Mouse (Mus musculus) testis, adult 2 months (tissue): Measurements from ENCODE around the gene Gm45521. TPM values are rescaled to one million over a fixed set of nuclear protein-coding genes. Genes with fewer than 3 reads are reported as not detected.
A peak's percentile ranks its signal among the peaks of the same experiment; 100 is the strongest.

Experiments
- H3K27ac ChIP-seq: fragments of 200-500 bp; 2 replicates; pipeline ENCODE4 v1.5.1; 2012; ENCODE audit warnings: low read depth, low read length; ENCODE audit not compliant: control insufficient read depth, insufficient read depth
- H3K27me3 ChIP-seq: fragments of 200-500 bp; 2 replicates; pipeline ENCODE4 v1.6.1; 2012; ENCODE audit warnings: mild to moderate bottlenecking, low read length, moderate library complexity; ENCODE audit not compliant: control insufficient read depth, insufficient read depth
- H3K36me3 ChIP-seq: fragments of 200-500 bp; 2 replicates; pipeline ENCODE4 v1.6.1; 2012; ENCODE audit warnings: mild to moderate bottlenecking, low read length; ENCODE audit not compliant: control insufficient read depth, insufficient read depth
- H3K4me1 ChIP-seq: fragments of 200-500 bp; 2 replicates; pipeline ENCODE4 v1.6.1; 2012; ENCODE audit warnings: low read length; ENCODE audit not compliant: control insufficient read depth, insufficient read depth
- H3K4me3 ChIP-seq: fragments of 200-500 bp; 2 replicates; pipeline ENCODE4 v1.5.1; 2012; ENCODE audit warnings: low read depth, mild to moderate bottlenecking, low read length, moderate library complexity, mixed read lengths; ENCODE audit not compliant: control insufficient read depth
- CTCF ChIP-seq: fragments of 200-500 bp; IDR thresholded peaks from 2 replicates; pipeline ENCODE4 v1.5.1; 2012; ENCODE audit warnings: low read depth, mild to moderate bottlenecking, inconsistent platforms, low read length, moderate library complexity; ENCODE audit not compliant: control insufficient read depth, insufficient read depth, insufficient replicate concordance
- POLR2A ChIP-seq: fragments of 200-500 bp; IDR thresholded peaks from 2 replicates; pipeline ENCODE4 v1.6.1; 2012; ENCODE audit warnings: low read depth, mild to moderate bottlenecking, inconsistent platforms, low read length, moderate library complexity; ENCODE audit not compliant: control insufficient read depth
- polyA plus RNA-seq: library from polyadenylated mRNA; depleted of rRNA; stranded (reverse); fragments of >200 nt; gene quantifications from 2 replicates; pipeline ENCODE4 v1.2.3, GENCODE M21; 2012

Gene Gm45521
- polyA plus RNA-seq, 1 experiment, result 3.4 TPM

DNA sequence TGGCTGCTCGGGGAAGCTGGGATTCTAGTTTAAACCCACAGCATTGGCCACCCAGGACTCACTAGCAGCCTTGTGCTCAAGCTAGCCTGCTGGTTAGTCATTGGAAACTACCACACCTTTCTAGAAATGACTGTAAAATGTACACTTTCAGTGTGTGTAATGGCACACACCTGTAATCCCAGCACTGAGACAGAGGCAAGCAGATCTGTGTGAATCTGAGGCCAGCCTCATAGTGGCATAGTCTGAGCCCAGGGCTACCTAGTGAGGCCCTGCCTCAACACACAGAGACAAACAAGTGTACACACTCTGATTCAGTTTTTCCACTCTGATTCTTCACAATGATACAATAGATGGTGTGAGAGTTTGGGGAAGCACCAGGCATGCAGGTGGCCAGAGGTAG is 32.3 kb downstream of the Gm45521 start:
- Histone ChIP-seq H3K27ac (no peak overlapping the region), H3K4me3 (no peak overlapping the region), H3K27me3 (no peaks in the 10 kb centered on the region), H3K4me1 (peaks cover 6% of the 10 kb centered on the region), H3K36me3 (no peaks in the 10 kb centered on the region)
- TF ChIP-seq CTCF, result no peak
- no peak for TF ChIP-seq POLR2A

DNA sequence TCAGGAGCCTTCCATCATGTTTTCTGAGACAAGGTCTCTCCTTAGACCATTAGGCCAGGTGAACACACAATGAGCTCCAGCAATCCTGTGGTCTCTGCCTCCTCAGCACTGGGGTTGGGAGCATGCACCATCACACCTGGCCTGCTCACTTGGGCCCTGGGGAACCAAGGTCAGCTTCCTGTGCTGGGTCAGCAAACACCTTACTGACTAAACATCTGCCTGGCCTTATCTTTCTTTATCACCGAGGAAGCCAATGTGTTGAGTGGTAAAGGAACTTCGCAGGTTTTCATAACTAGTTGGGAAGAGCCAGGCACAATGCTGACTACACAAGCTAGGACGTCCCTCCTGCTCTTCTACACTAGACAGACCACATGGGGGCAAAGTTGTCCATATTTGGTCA is 32.9 kb downstream of the Gm45521 start:
- TF ChIP-seq CTCF (no peak), POLR2A (no peak)
- H3K27me3 ChIP-seq, result no peaks in the 10 kb centered on the region
- no peak overlapping the region for H3K27ac ChIP-seq
- H3K4me1 ChIP-seq, result peaks cover 6% of the 10 kb centered on the region
- no peak overlapping the region for H3K4me3 ChIP-seq
- no peaks in the 10 kb centered on the region for H3K36me3 ChIP-seq

DNA sequence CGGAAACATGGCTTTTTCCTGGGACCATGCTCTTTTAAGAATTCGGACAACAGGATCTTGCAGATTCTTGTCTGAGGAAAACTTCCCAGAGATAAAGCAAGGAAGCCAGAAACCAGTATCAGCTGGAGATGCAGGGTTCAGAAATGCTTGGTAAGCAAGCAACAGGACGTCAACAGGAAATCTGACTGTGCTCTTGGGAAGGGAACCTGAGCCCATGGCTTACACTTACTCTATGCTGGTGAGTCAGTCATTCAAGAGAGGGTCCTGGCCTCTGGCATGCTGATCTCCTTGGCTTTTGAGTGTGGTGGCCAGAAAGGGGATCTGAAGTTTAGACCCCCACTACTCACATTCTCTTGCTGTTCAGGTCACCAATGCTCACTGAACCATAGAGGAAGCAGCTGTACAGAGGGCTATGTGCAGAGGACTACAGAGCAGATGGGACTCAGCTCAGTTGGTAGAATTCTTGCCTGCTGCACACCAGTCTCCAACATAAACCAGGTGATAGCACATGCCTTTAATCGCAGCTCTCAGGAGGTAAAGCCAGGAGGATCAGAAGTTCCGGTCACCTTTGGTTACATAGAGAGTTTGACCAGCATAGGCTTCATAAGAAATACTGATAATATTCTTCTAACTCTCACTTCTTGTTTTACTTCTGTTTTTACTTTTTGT is 34.2 kb downstream of the Gm45521 start:
- Histone ChIP-seq H3K27ac (no peak overlapping the region), H3K4me1 (peaks cover 6% of the 10 kb centered on the region), H3K4me3 (no peak overlapping the region), H3K36me3 (no peaks in the 10 kb centered on the region), H3K27me3 (no peaks in the 10 kb centered on the region)
- no peak for TF ChIP-seq CTCF
- no peak for TF ChIP-seq POLR2A

DNA sequence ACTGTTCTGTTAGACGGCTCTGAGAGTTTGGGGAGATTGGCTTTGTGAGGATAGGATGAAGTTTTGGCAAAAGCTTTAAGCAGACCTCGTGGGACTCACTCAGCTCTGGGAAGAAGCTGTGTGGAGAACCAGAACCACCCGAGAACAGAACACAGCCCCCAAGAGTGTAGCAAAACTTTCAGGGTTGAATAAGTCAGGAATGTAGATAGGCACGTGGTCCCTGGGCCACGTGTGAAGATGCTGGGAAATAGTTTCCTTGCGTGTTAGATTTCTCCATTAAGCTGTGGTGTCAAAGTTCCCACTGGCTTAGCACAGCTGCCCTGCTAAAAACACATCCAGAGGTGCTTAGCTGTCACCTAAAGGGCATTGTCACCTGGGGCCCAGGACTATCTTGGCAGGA is 35.1 kb downstream of the Gm45521 start:
- no peak overlapping the region for H3K4me3 ChIP-seq
- TF ChIP-seq CTCF, result no peak
- no peak for TF ChIP-seq POLR2A
- no peaks in the 10 kb centered on the region for H3K4me1 ChIP-seq
- no peak overlapping the region for H3K27ac ChIP-seq
- H3K27me3 ChIP-seq, result no peaks in the 10 kb centered on the region
- H3K36me3 ChIP-seq, result no peaks in the 10 kb centered on the region

DNA sequence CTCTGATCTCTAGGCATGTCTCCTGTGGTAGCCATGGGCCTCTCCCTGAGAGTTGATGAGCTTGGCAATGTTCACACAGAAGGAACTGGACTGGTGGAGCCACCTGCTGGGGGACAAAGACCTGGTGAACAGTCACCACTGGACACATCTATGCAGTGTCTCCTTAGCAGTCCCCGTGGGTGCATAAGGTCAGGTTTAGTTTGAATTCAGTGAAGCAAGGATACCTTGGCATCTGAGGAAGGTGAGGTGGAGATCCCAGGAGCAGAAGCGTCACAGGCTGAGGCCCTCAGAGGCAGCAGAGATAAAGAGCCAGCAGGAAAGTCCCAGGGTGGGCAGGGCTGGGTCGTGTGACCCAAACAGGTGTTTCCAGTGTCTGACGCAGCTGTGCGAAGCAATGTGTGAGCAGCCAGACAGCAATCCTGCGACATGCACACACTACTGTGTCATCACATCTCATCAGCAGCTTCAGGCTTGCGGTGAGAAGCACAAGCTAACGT is 37.2 kb downstream of the Gm45521 start, which contains the start of gene Dnase1l3:
Gene Dnase1l3, minus strand, starts transcription at position 303 of the 497 bp plus-strand sequence.
- Histone ChIP-seq H3K36me3 (no peaks in the 10 kb centered on the region), H3K4me1 (no peaks in the 10 kb centered on the region), H3K27ac (no peak within 1 kb of the TSS), H3K27me3 (no peaks in the 10 kb centered on the region), H3K4me3 (no peak within 1 kb of the TSS)
- TF ChIP-seq POLR2A (no peak), CTCF (peak; percentile 31; the same call in 1 of the 2 replicates)

DNA sequence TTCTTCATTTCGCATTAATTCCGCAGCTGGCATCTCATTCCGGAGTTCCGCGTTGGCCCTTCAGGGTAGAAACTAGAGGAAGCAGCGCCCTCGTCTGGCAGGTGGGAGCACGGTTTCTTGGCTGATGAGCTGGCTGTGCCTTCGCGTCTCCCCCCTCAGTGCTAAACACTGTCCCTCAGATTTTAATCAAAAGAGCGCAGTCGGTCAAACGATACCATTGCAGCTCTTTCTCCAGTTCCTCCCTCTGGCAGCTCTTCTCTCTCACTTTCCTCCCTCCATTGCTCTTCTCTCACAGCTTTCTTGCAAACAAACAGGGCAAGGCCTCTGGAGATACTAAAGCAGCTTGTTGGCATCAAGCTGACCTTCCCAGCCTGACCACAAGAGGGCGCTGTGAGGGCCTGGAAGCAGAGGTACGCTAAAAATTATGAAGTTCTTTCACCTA is 40.2 kb downstream of the Gm45521 start:
- no peaks in the 10 kb centered on the region for H3K36me3 ChIP-seq
- no peaks in the 10 kb centered on the region; the same call in 1 of the 2 replicates for H3K4me1 ChIP-seq
- no peak overlapping the region for H3K27ac ChIP-seq
- H3K4me3 ChIP-seq, result peak overlapping the region; percentile 53
- no peak for TF ChIP-seq POLR2A
- TF ChIP-seq CTCF, result peak; percentile 96
- H3K27me3 ChIP-seq, result no peaks in the 10 kb centered on the region

DNA sequence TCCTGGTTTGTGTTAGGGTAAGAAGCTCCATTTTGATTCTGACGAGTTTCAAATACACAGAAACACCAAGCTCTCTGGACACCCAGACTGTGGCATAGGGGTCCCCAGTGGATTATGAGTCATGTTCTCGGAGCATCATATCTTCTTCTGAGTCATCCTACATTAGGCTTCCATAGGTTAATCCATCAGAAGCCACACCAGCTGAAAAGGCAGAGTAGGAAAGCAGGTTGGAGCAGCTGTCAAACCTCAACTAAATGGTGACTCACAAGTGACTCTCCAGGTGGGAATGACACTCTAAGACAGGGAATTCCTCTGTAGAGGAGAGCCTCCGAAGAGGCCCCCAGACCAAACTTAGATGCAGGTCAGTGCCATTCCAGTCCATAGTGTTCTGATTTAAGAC is 41.9 kb downstream of the Gm45521 start:
- no peak overlapping the region for H3K27ac ChIP-seq
- no peak overlapping the region for H3K4me3 ChIP-seq
- no peaks in the 10 kb centered on the region for H3K36me3 ChIP-seq
- TF ChIP-seq CTCF, result no peak
- TF ChIP-seq POLR2A, result no peak
- peaks cover 10% of the 10 kb centered on the region for H3K4me1 ChIP-seq
- no peaks in the 10 kb centered on the region for H3K27me3 ChIP-seq

DNA sequence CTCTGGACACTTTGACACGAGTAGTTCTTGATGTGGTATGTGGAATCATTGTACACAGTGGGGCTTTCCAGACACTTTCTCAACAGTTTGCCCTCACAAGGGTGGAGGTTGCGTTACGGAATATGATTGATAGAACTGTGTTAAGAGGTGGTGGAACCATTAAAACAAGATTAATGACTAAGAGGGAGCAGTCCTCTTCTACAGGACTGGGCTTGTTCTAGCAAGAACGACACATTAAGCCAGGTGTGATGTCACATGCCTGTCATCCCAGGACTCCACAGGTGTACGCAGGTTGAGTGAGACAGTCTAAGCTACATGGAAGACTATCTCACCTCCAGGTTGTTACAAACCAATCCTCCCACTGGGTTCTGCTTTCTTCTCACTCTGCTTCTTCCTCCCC is 42.3 kb downstream of the Gm45521 start:
- no peaks in the 10 kb centered on the region for H3K27me3 ChIP-seq
- H3K4me3 ChIP-seq, result no peak overlapping the region
- H3K36me3 ChIP-seq, result no peaks in the 10 kb centered on the region
- peaks cover 10% of the 10 kb centered on the region for H3K4me1 ChIP-seq
- TF ChIP-seq POLR2A (no peak), CTCF (no peak)
- H3K27ac ChIP-seq, result no peak overlapping the region
